25 mouse cellular contexts compared by ENCODE assay signal in genomic region chr6:31231821-31232220, GRCm38 (mm10).
DNase-seq lines count a peak whose midpoint lies in the region; ATAC-seq and TF ChIP-seq lines count a peak whose summit lies in the region.
"Had no signal": no experiment of that assay in that cellular context is flagged by ENCODE, and none has a peak within 500 bp of the region (broad histone marks: within the 10 kb centered on the region; RNA-seq: fewer than 3 reads in every experiment).

No protein-coding gene starts in this region.

- no peak overlapping the region for H3K4me2 ChIP-seq in liver, embryonic 11.5 days
- H3K4me2 ChIP-seq: forebrain, embryonic 15.5 days; heart, embryonic 13.5 days; hindbrain, embryonic 13.5 days; limb, embryonic 12.5 days; liver, embryonic 13.5 days; neural tube, embryonic 13.5 days had no signal

- H3K9me3 ChIP-seq in liver, embryonic 11.5 days (ENCODE audit: control insufficient read depth, low read length), result no peaks in the 10 kb centered on the region
- H3K9me3 ChIP-seq: embryonic facial prominence, embryonic 10.5 days; forebrain, embryonic 15.5 days; heart, embryonic 13.5 days; hindbrain, embryonic 13.5 days; limb, embryonic 12.5 days; liver, embryonic 13.5 days; neural tube, embryonic 13.5 days had no signal

- 41% methylated on average over 4 of the region's 4 CpGs for WGBS in liver, adult 2 months
- WGBS in liver, embryonic 11.5 days, result 84% methylated on average over 4 of the region's 4 CpGs

- no peak overlapping the region for H3K9ac ChIP-seq in liver, adult 2 months (ENCODE audit: low read depth, low read length)
- no peak overlapping the region for H3K9ac ChIP-seq in liver, embryonic 11.5 days (ENCODE audit: low read depth, low read length)
- H3K9ac ChIP-seq: forebrain, embryonic 15.5 days; heart, embryonic 13.5 days; hindbrain, embryonic 13.5 days; limb, embryonic 12.5 days; liver, embryonic 13.5 days; neural tube, embryonic 13.5 days had no signal

- H3K36me3 ChIP-seq in liver, adult 2 months (ENCODE audit: control insufficient read depth, insufficient read depth, low read length), result no peaks in the 10 kb centered on the region
- H3K36me3 ChIP-seq in liver, embryonic 11.5 days (ENCODE audit: control insufficient read depth, insufficient read depth, low read length), result no peaks in the 10 kb centered on the region
- H3K36me3 ChIP-seq: embryonic facial prominence, embryonic 10.5 days; forebrain, embryonic 15.5 days; heart, embryonic 13.5 days; hindbrain, embryonic 13.5 days; limb, embryonic 12.5 days; liver, embryonic 13.5 days; neural tube, embryonic 13.5 days had no signal

- peaks cover 3% of the 10 kb centered on the region; the same call in 1 of the 2 replicates for H3K4me1 ChIP-seq in liver, adult 2 months (ENCODE audit: control insufficient read depth, insufficient read depth, low read length)
- no peaks in the 10 kb centered on the region for H3K4me1 ChIP-seq in liver, embryonic 11.5 days (replicated peaks; ENCODE audit: control insufficient read depth, insufficient read depth, low read length)
- H3K4me1 ChIP-seq: heart, embryonic 13.5 days; limb, embryonic 12.5 days; liver, embryonic 13.5 days had no signal

- H3K4me3 ChIP-seq in liver, adult 2 months (ENCODE audit: insufficient read depth, low read depth, low read length), result no peak overlapping the region
- no peak overlapping the region for H3K4me3 ChIP-seq in liver, embryonic 11.5 days (ENCODE audit: low read depth, low read length)
- H3K4me3 ChIP-seq: embryonic facial prominence, embryonic 10.5 days; forebrain, embryonic 15.5 days; heart, adult 2 months; heart, embryonic 13.5 days; hindbrain, embryonic 13.5 days; limb, embryonic 12.5 days; liver, embryonic 13.5 days; myocyte; neural tube, embryonic 13.5 days had no signal

- no peaks in the 10 kb centered on the region for H3K27me3 ChIP-seq in liver, adult 2 months (ENCODE audit: control insufficient read depth, insufficient read depth, low read length)
- H3K27me3 ChIP-seq in liver, embryonic 11.5 days (replicated peaks; ENCODE audit: control insufficient read depth, insufficient read depth, low read length), result no peaks in the 10 kb centered on the region
- H3K27me3 ChIP-seq: forebrain, embryonic 15.5 days; heart, embryonic 13.5 days; hindbrain, embryonic 13.5 days; limb, embryonic 12.5 days; neural tube, embryonic 13.5 days had no signal

- no peak for TF ChIP-seq POLR2A in liver, adult 2 months (IDR thresholded peaks at IDR 0.05; ENCODE audit: extremely low read depth, insufficient read depth, low read length)

- no peak for TF ChIP-seq CTCF in liver, adult 2 months (IDR thresholded peaks at IDR 0.05; ENCODE audit: low read depth, low read length)

- ATAC-seq in liver, embryonic 11.5 days (replicated peaks; ENCODE audit: low FRiP score), result no peak
- ATAC-seq: forebrain, embryonic 15.5 days; midbrain, embryonic 16.5 days had no signal

- peaks cover 22% of the 10 kb centered on the region; the same call in 1 of the 2 replicates for H3K79me2 ChIP-seq in liver, adult 2 months (ENCODE audit: control insufficient read depth, insufficient read depth, low read length)

- no peak overlapping the region for H3K27ac ChIP-seq in liver, adult 2 months (replicated peaks; ENCODE audit: insufficient read depth, low read depth, low read length)
- H3K27ac ChIP-seq in liver, embryonic 11.5 days (ENCODE audit: low read depth, low read length), result no peak overlapping the region
- H3K27ac ChIP-seq: embryonic facial prominence, embryonic 10.5 days; forebrain, embryonic 15.5 days; heart, adult 2 months; heart, embryonic 13.5 days; hindbrain, embryonic 13.5 days; limb, embryonic 12.5 days; liver, embryonic 13.5 days; neural tube, embryonic 13.5 days had no signal

- peak; percentile 72 for DNase-seq in adrenal gland, adult 2 months
- no peak for DNase-seq in adrenal gland, postnatal 4 days (ENCODE audit: low spot score in 2 of 2)
- DNase-seq in cerebellum, postnatal 10 days, result peak; percentile 66 to 78
- DNase-seq in cerebellum, adult 11-12 months, result no peak
- peak; percentile 59 for DNase-seq in liver, adult 2 months (ENCODE audit: extremely low read depth, low read depth, low spot score)
- DNase-seq in liver, embryonic 11.5 days (ENCODE audit: low spot score), result no peak
- peak; percentile 41 to 54 for DNase-seq in cerebellum, postnatal 36 days
- no peak for DNase-seq in right cerebral cortex, adult 18-20 months
- DNase-seq: gastrocnemius, postnatal 10 days; heart, adult 2 months; heart, postnatal 14 days; kidney, adult 9 months; kidney, postnatal 14 days; liver, embryonic 13.5 days; lung, adult 2 months; lung, postnatal 4 days; retina, postnatal 1 day had no signal

Comparison
In these comparisons a context has a peak if more than half of its experiments do, and no peak if none do; other contexts are left out.
1. DNase-seq: peak in adrenal gland, adult 2 months (single experiment), cerebellum, postnatal 10 days (2 of 2), liver, adult 2 months (single experiment) and cerebellum, postnatal 36 days (2 of 2); none in adrenal gland, postnatal 4 days (0 of 2), cerebellum, adult 11-12 months (single experiment), liver, embryonic 11.5 days (single experiment) and right cerebral cortex, adult 18-20 months (single experiment).